Mouse (Mus musculus) lung, embryonic 14.5 days (tissue): ENCODE measurements around the gene Chrm5. TPM values are rescaled to one million over a fixed set of nuclear protein-coding genes. Genes with fewer than 3 reads are reported as not detected.

Experiments used
- ATAC-seq: fragments of 200-750 bp; cut with Nextera tagmentation; 2 replicates; pipeline ENCODE4 v1.8.0; 2017; ENCODE audit warnings: mild to moderate bottlenecking, moderate TSS enrichment, moderate library complexity; ENCODE audit not compliant: insufficient read depth
- DNase-seq: peaks from one replicate; pipeline ENCODE4 v3.0.0-alpha.2; 2015
- H3K27ac ChIP-seq: fragments of 300-500 bp; sonication (generic); 2 replicates; pipeline ENCODE4 v1.5.1; 2014; ENCODE audit warnings: low read depth, mild to moderate bottlenecking, moderate library complexity
- H3K27me3 ChIP-seq: fragments of 300-500 bp; sonication (generic); 2 replicates; pipeline ENCODE4 v1.6.1; 2014; ENCODE audit warnings: low read length, control low read depth; ENCODE audit not compliant: insufficient read depth
- H3K36me3 ChIP-seq: fragments of 300-500 bp; sonication (generic); 2 replicates; pipeline ENCODE4 v1.6.1; 2014; ENCODE audit warnings: control low read depth; ENCODE audit not compliant: insufficient read depth
- H3K4me1 ChIP-seq: fragments of 300-500 bp; sonication (generic); 2 replicates; pipeline ENCODE4 v1.6.1; 2014; ENCODE audit warnings: antibody characterized with exemption, control low read depth; ENCODE audit not compliant: insufficient read depth
- H3K4me2 ChIP-seq: fragments of 300-500 bp; sonication (generic); 2 replicates; pipeline ENCODE4 v1.6.1; 2014; ENCODE audit warnings: mild to moderate bottlenecking
- H3K4me3 ChIP-seq: fragments of 300-500 bp; sonication (generic); 2 replicates; pipeline ENCODE4 v1.5.1; 2014; ENCODE audit warnings: low read depth, low read length
- H3K9ac ChIP-seq: fragments of 300-500 bp; sonication (generic); 2 replicates; pipeline ENCODE4 v1.6.1; 2014
- H3K9me3 ChIP-seq: fragments of 300-500 bp; sonication (generic); 2 replicates; pipeline ENCODE4 v1.6.1; 2016; ENCODE audit warnings: low read depth, low read length, control low read depth
- CTCF ChIP-seq: IDR thresholded peaks from 2 replicates; pipeline ENCODE4 v1.5.1; 2016; ENCODE audit warnings: antibody characterized with exemption, low read depth
- WGBS: fragments of 180-500 bp; shearing (Covaris S2); extraction: QIAGEN DNeasy Blood & Tissue Kit; methylation state at CpG from one replicate; pipeline ENCODE4 v1.1.7; 2014; 5-methylcytosine and 5-hydroxymethylcytosine counted together
- polyA plus RNA-seq: library from polyadenylated mRNA; unstranded; fragments of >200 nt; fragmentation: Nextera tagmentation; extraction: Ambion mirVana; gene quantifications from 2 replicates; pipeline ENCODE4 v1.2.1, GENCODE M21; 2014

Gene Chrm5
- polyA plus RNA-seq, 1 experiment from 2014 or later = not detected

GRCm38 (mm10) chr2:112510140-112510539, 29.6 kb upstream of the Chrm5 start:
- 79% methylated on average over 4 of the region's 4 CpGs for WGBS
- no peak overlapping the region for H3K4me2 ChIP-seq

GRCm38 (mm10) chr2:112507444-112507843, 26.9 kb upstream of the Chrm5 start:
- H3K4me1 ChIP-seq = no peaks in the 10 kb centered on the region
- H3K4me2 ChIP-seq = no peak overlapping the region
- H3K9ac ChIP-seq = no peak overlapping the region
- no peaks in the 10 kb centered on the region for H3K36me3 ChIP-seq
- 91% methylated on average over 1 of the region's 1 CpGs for WGBS
- TF ChIP-seq CTCF = no peak
- H3K9me3 ChIP-seq = no peaks in the 10 kb centered on the region
- DNase-seq = no peak
- no peak overlapping the region for H3K27ac ChIP-seq
- ATAC-seq = no peak
- no peaks in the 10 kb centered on the region for H3K27me3 ChIP-seq
- H3K4me3 ChIP-seq = no peak overlapping the region

More at GRCm38 (mm10) chr2:112510140-112510539, 29.6 kb upstream of the Chrm5 start:
- TF ChIP-seq CTCF = no peak
- Histone ChIP-seq H3K36me3 (no peaks in the 10 kb centered on the region), H3K4me1 (no peaks in the 10 kb centered on the region), H3K9ac (no peak overlapping the region), H3K27me3 (no peaks in the 10 kb centered on the region), H3K27ac (no peak overlapping the region), H3K4me3 (no peak overlapping the region), H3K9me3 (no peaks in the 10 kb centered on the region)
- ATAC-seq (no peak), DNase-seq (no peak)

GRCm38 (mm10) chr2:112506841-112507435, 26.4 kb upstream of the Chrm5 start:
- Histone ChIP-seq H3K27ac (no peak overlapping the region), H3K36me3 (no peaks in the 10 kb centered on the region), H3K4me2 (no peak overlapping the region), H3K9ac (no peak overlapping the region), H3K4me3 (no peak overlapping the region), H3K9me3 (no peaks in the 10 kb centered on the region), H3K4me1 (no peaks in the 10 kb centered on the region), H3K27me3 (no peaks in the 10 kb centered on the region)
- TF ChIP-seq CTCF = no peak
- ATAC-seq (no peak), DNase-seq (no peak)
- WGBS = 60% methylated on average over 5 of the region's 5 CpGs

GRCm38 (mm10) chr2:112503978-112504377, 23.4 kb upstream of the Chrm5 start:
- no peak overlapping the region for H3K4me2 ChIP-seq
- H3K9me3 ChIP-seq = no peaks in the 10 kb centered on the region
- H3K36me3 ChIP-seq = no peaks in the 10 kb centered on the region
- ATAC-seq (no peak), DNase-seq (peak; percentile 16)
- no peak overlapping the region for H3K9ac ChIP-seq
- TF ChIP-seq CTCF = no peak
- H3K27me3 ChIP-seq = no peaks in the 10 kb centered on the region
- no peaks in the 10 kb centered on the region for H3K4me1 ChIP-seq
- H3K27ac ChIP-seq = no peak overlapping the region
- 41% methylated on average over 6 of the region's 6 CpGs for WGBS
- no peak overlapping the region for H3K4me3 ChIP-seq

GRCm38 (mm10) chr2:112501209-112501608, 20.6 kb upstream of the Chrm5 start:
- Histone ChIP-seq H3K9me3 (no peaks in the 10 kb centered on the region), H3K4me3 (no peak overlapping the region), H3K27me3 (no peaks in the 10 kb centered on the region), H3K4me1 (no peaks in the 10 kb centered on the region), H3K9ac (no peak overlapping the region), H3K27ac (no peak overlapping the region), H3K36me3 (no peaks in the 10 kb centered on the region), H3K4me2 (no peak overlapping the region)
- WGBS = 2% methylated on average over 6 of the region's 6 CpGs
- ATAC-seq (peak; percentile 96), DNase-seq (peak; percentile 88)
- peak; percentile 72 for TF ChIP-seq CTCF

GRCm38 (mm10) chr2:112497851-112498250, 17.3 kb upstream of the Chrm5 start:
- H3K9ac ChIP-seq = no peak overlapping the region
- no peaks in the 10 kb centered on the region for H3K4me1 ChIP-seq
- ATAC-seq = no peak
- no peak for DNase-seq
- 64% methylated on average over 7 of the region's 7 CpGs for WGBS
- H3K4me2 ChIP-seq = no peak overlapping the region
- no peaks in the 10 kb centered on the region for H3K27me3 ChIP-seq
- H3K36me3 ChIP-seq = no peaks in the 10 kb centered on the region
- no peak for TF ChIP-seq CTCF
- H3K4me3 ChIP-seq = no peak overlapping the region
- H3K27ac ChIP-seq = no peak overlapping the region
- no peaks in the 10 kb centered on the region for H3K9me3 ChIP-seq

- Histone ChIP-seq H3K9ac (peak overlapping the region; percentile 97), H3K9me3 (no peaks in the 10 kb centered on the region), H3K36me3 (no peaks in the 10 kb centered on the region), H3K4me2 (peak overlapping the region; percentile 84), H3K4me3 (peak overlapping the region; percentile 71), H3K27me3 (no peaks in the 10 kb centered on the region), H3K4me1 (no peaks in the 10 kb centered on the region), H3K27ac (peak overlapping the region; percentile 99)
- 36% methylated on average over 11 of the region's 11 CpGs for WGBS
- DNase-seq = peak; percentile 56
- no peak for TF ChIP-seq CTCF
- ATAC-seq = peak; percentile 12; the same call in 1 of the 2 replicates
These were observed 13.1 kb upstream of the Chrm5 start for GRCm38 (mm10) chr2:112493539-112494260.
